Comparison of ENCODE assay signal across 8 mouse cellular contexts in the genomic region with DNA sequence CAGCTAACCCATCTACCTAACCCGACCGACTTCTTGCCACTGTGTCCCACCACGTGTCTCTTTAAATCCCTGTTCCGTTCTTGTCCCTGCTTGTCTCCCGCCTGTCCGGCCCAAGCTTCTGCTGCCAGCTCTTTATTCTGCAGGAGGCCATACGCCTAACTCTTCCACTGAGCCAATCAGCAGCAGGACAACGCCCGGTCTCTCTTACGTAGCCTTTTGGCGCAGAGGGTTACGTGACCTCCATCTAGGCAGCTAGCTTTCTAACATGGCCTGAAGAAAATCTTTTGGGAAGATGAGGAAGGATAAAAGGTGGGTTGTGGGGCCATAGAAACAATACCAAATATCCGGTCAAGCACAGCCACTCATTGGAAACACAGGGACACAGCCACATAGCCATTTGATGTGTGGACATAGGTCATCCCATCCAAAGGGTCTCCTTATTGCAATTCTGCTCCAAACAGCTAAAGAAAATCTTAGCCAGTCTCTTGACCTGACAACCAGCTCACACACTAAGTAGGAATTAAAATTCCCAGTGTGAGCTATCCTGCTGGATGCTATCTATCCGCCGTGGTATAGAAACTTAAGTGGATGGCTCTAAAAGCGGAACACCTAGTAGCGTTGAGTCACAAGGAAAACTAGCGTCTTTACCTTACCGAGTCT. TPM values are rescaled to one million over a fixed set of nuclear protein-coding genes. Genes with fewer than 3 reads are reported as not detected.
DNase-seq lines count a peak whose midpoint lies in the region; ATAC-seq and TF ChIP-seq lines count a peak whose summit lies in the region.

No protein-coding gene starts in this region.

- peak overlapping the region; percentile 99 for H3K27ac ChIP-seq in embryonic facial prominence, embryonic 15.5 days (replicated peaks)
- peak overlapping the region; percentile 99 for H3K27ac ChIP-seq in kidney, embryonic 14.5 days (ENCODE audit: low read depth, low read length)
- H3K27ac ChIP-seq in limb, embryonic 15.5 days, result peak overlapping the region; percentile 98
- peak overlapping the region; percentile 97 for H3K27ac ChIP-seq in midbrain, postnatal 0 days (ENCODE audit: low read depth, low read length)

- peak overlapping the region; percentile 65 for H3K4me2 ChIP-seq in embryonic facial prominence, embryonic 15.5 days (replicated peaks)
- peak overlapping the region; percentile 81 for H3K4me2 ChIP-seq in kidney, embryonic 14.5 days (replicated peaks; ENCODE audit: low read depth, low read length)
- H3K4me2 ChIP-seq in limb, embryonic 15.5 days, result peak overlapping the region; percentile 69
- H3K4me2 ChIP-seq in midbrain, postnatal 0 days (ENCODE audit: low read depth, low read length, poor library complexity, severe bottlenecking), result peak overlapping the region; percentile 77

- no peaks in the 10 kb centered on the region for H3K9me3 ChIP-seq in embryonic facial prominence, embryonic 15.5 days (replicated peaks)
- H3K9me3 ChIP-seq in kidney, embryonic 14.5 days (ENCODE audit: control insufficient read depth, low read length), result no peaks in the 10 kb centered on the region
- no peaks in the 10 kb centered on the region for H3K9me3 ChIP-seq in limb, embryonic 15.5 days
- H3K9me3 ChIP-seq in midbrain, postnatal 0 days (ENCODE audit: low read length), result no peaks in the 10 kb centered on the region

- no peak for TF ChIP-seq CTCF in midbrain, postnatal 0 days (IDR thresholded peaks at IDR 0.05)

- no peaks in the 10 kb centered on the region for H3K36me3 ChIP-seq in embryonic facial prominence, embryonic 15.5 days
- H3K36me3 ChIP-seq in kidney, embryonic 14.5 days (ENCODE audit: control insufficient read depth, insufficient read depth, low read length), result no peaks in the 10 kb centered on the region
- no peaks in the 10 kb centered on the region for H3K36me3 ChIP-seq in limb, embryonic 15.5 days
- no peaks in the 10 kb centered on the region for H3K36me3 ChIP-seq in midbrain, postnatal 0 days (ENCODE audit: insufficient read depth, low read length)
- no peaks in the 10 kb centered on the region for H3K36me3 ChIP-seq in splenic B cell, adult 2 months (ENCODE audit: control insufficient read depth, insufficient read depth, low read length, poor library complexity, severe bottlenecking)

- H3K4me3 ChIP-seq in embryonic facial prominence, embryonic 15.5 days (replicated peaks), result peak overlapping the region; percentile 68
- H3K4me3 ChIP-seq in kidney, embryonic 14.5 days (ENCODE audit: low read length), result peak overlapping the region; percentile 60
- peak overlapping the region; percentile 59 for H3K4me3 ChIP-seq in limb, embryonic 15.5 days
- peak overlapping the region; percentile 58 for H3K4me3 ChIP-seq in midbrain, postnatal 0 days (ENCODE audit: low read depth, low read length)

- peaks cover 21% of the 10 kb centered on the region for H3K4me1 ChIP-seq in embryonic facial prominence, embryonic 15.5 days
- peaks cover 21% of the 10 kb centered on the region; the same call in 1 of the 2 replicates for H3K4me1 ChIP-seq in kidney, embryonic 14.5 days (ENCODE audit: control insufficient read depth, insufficient read depth, low read length)
- peaks cover 22% of the 10 kb centered on the region for H3K4me1 ChIP-seq in limb, embryonic 15.5 days
- no peaks in the 10 kb centered on the region; the same call in none of the 2 replicates for H3K4me1 ChIP-seq in midbrain, postnatal 0 days (ENCODE audit: insufficient read depth, low read length)

- peak; percentile 86 for ATAC-seq in embryonic facial prominence, embryonic 15.5 days (ENCODE audit: insufficient number of reproducible peaks, low FRiP score, low TSS enrichment, low read depth)
- peak; percentile 86 for ATAC-seq in kidney, embryonic 14.5 days (ENCODE audit: low FRiP score, low TSS enrichment)
- ATAC-seq in limb, embryonic 15.5 days (ENCODE audit: insufficient number of reproducible peaks, low FRiP score, low TSS enrichment, low read depth), result peak; percentile 81
- peak; percentile 81 for ATAC-seq in midbrain, postnatal 0 days (ENCODE audit: low FRiP score)

- WGBS in embryonic facial prominence, embryonic 15.5 days, result under 1% methylated on average over 19 of the region's 19 CpGs
- 1% methylated on average over 19 of the region's 19 CpGs for WGBS in kidney, embryonic 14.5 days
- under 1% methylated on average over 19 of the region's 19 CpGs for WGBS in limb, embryonic 15.5 days
- 1% methylated on average over 19 of the region's 19 CpGs for WGBS in midbrain, postnatal 0 days

- H3K27me3 ChIP-seq in embryonic facial prominence, embryonic 15.5 days, result no peaks in the 10 kb centered on the region
- no peaks in the 10 kb centered on the region for H3K27me3 ChIP-seq in kidney, embryonic 14.5 days (ENCODE audit: control insufficient read depth, insufficient read depth, low read length)
- H3K27me3 ChIP-seq in limb, embryonic 15.5 days, result no peaks in the 10 kb centered on the region
- no peaks in the 10 kb centered on the region for H3K27me3 ChIP-seq in midbrain, postnatal 0 days (ENCODE audit: insufficient read depth, low read length)
- no peaks in the 10 kb centered on the region for H3K27me3 ChIP-seq in splenic B cell, adult 2 months (ENCODE audit: control insufficient read depth, insufficient read depth, low read length, poor library complexity, severe bottlenecking)

- peak; percentile 95 for DNase-seq in 416B (ENCODE audit: low read depth)
- DNase-seq in adrenal gland, postnatal 36 days, result peak; percentile 88 to 90
- peak; percentile 94 to 95 for DNase-seq in heart, adult 9 months (ENCODE audit: low spot score in 2 of 2)
- DNase-seq in midbrain, postnatal 0 days (ENCODE audit: low spot score), result peak; percentile 93
- peak; percentile 85 for DNase-seq in splenic B cell, adult 2 months (ENCODE audit: low read depth, low spot score)

- peak overlapping the region; percentile 74 for H3K9ac ChIP-seq in embryonic facial prominence, embryonic 15.5 days
- H3K9ac ChIP-seq in kidney, embryonic 14.5 days (ENCODE audit: low read depth, low read length), result peak overlapping the region; percentile 86
- H3K9ac ChIP-seq in limb, embryonic 15.5 days, result peak overlapping the region; percentile 73
- peak overlapping the region; percentile 83 for H3K9ac ChIP-seq in midbrain, postnatal 0 days (replicated peaks; ENCODE audit: low read length, poor library complexity, severe bottlenecking)

RNA-seq across cellular contexts. Expression of gene Hist2h4, which starts 0.8 kb away (rescaled TPM):
- 10 to 100 TPM; 25.0 to 26.7 TPM for total RNA-seq in adrenal gland, postnatal 36 days (2021)
- polyA plus RNA-seq in embryonic facial prominence, embryonic 15.5 days (2015; fragmentation: Nextera tagmentation; extraction: Ambion mirVana), result 8.7 and 11.5 TPM in 2 replicates
- 8.9 and 10.8 TPM in 2 replicates for polyA plus RNA-seq in kidney, embryonic 14.5 days (2014; fragmentation: Nextera tagmentation; extraction: Ambion mirVana)
- 3.9 and 11.4 TPM in 2 replicates for polyA plus RNA-seq in limb, embryonic 15.5 days (2015; fragmentation: Nextera tagmentation; extraction: Ambion mirVana)
- 109 and 118 TPM in 2 replicates for total RNA-seq in midbrain, postnatal 0 days (2014; rRNA removed)
- 5.3 and 6.1 TPM in 2 replicates for polyA plus RNA-seq in midbrain, postnatal 0 days (2015; fragmentation: Nextera tagmentation; extraction: Ambion mirVana)

RNA-seq across cellular contexts. Expression of gene Hist2h3b, which starts 6.1 kb away (rescaled TPM):
- total RNA-seq in adrenal gland, postnatal 36 days (2021), result 100 to 1,000 TPM in 1 of 2 experiments, 10 to 100 TPM in 1; 100.0 to 108 TPM
- polyA plus RNA-seq in embryonic facial prominence, embryonic 15.5 days (2015; fragmentation: Nextera tagmentation; extraction: Ambion mirVana), result 36.0 and 51.5 TPM in 2 replicates
- polyA plus RNA-seq in kidney, embryonic 14.5 days (2014; fragmentation: Nextera tagmentation; extraction: Ambion mirVana), result 72.6 and 85.9 TPM in 2 replicates
- 37.0 and 53.8 TPM in 2 replicates for polyA plus RNA-seq in limb, embryonic 15.5 days (2015; fragmentation: Nextera tagmentation; extraction: Ambion mirVana)
- total RNA-seq in midbrain, postnatal 0 days (2014; rRNA removed), result 684 and 1,135 TPM in 2 replicates
- 6.2 and 8.3 TPM in 2 replicates for polyA plus RNA-seq in midbrain, postnatal 0 days (2015; fragmentation: Nextera tagmentation; extraction: Ambion mirVana)

RNA-seq across cellular contexts. Expression of gene Hist2h2bb, which starts 7.2 kb away (rescaled TPM):
- total RNA-seq in adrenal gland, postnatal 36 days (2021), result 100 to 1,000 TPM; 103 to 116 TPM
- polyA plus RNA-seq in embryonic facial prominence, embryonic 15.5 days (2015; fragmentation: Nextera tagmentation; extraction: Ambion mirVana), result 7.0 and 8.6 TPM in 2 replicates
- 21.8 and 45.2 TPM in 2 replicates for polyA plus RNA-seq in kidney, embryonic 14.5 days (2014; fragmentation: Nextera tagmentation; extraction: Ambion mirVana)
- 5.2 and 10.7 TPM in 2 replicates for polyA plus RNA-seq in limb, embryonic 15.5 days (2015; fragmentation: Nextera tagmentation; extraction: Ambion mirVana)
- total RNA-seq in midbrain, postnatal 0 days (2014; rRNA removed), result 162 and 343 TPM in 2 replicates
- polyA plus RNA-seq in midbrain, postnatal 0 days (2015; fragmentation: Nextera tagmentation; extraction: Ambion mirVana), result 1.0 and 1.7 TPM in 2 replicates

RNA-seq across cellular contexts. Expression of gene Hist2h3c1, which starts 15.9 kb away (rescaled TPM):
- not detected for total RNA-seq in adrenal gland, postnatal 36 days (2021)
- 1.6 TPM in 1 of 2 replicates, not detected in the other for polyA plus RNA-seq in embryonic facial prominence, embryonic 15.5 days (2015; fragmentation: Nextera tagmentation; extraction: Ambion mirVana)
- polyA plus RNA-seq in kidney, embryonic 14.5 days (2014; fragmentation: Nextera tagmentation; extraction: Ambion mirVana), result 0.91 and 2.4 TPM in 2 replicates
- 0.13 and 0.60 TPM in 2 replicates for polyA plus RNA-seq in limb, embryonic 15.5 days (2015; fragmentation: Nextera tagmentation; extraction: Ambion mirVana)
- 2.8 TPM in 1 of 2 replicates, not detected in the other for total RNA-seq in midbrain, postnatal 0 days (2014; rRNA removed)
- polyA plus RNA-seq in midbrain, postnatal 0 days (2015; fragmentation: Nextera tagmentation; extraction: Ambion mirVana), result 0.11 and 0.32 TPM in 2 replicates

RNA-seq across cellular contexts. Expression of gene Hist2h2aa1, which starts 17.0 kb away (rescaled TPM):
- total RNA-seq in adrenal gland, postnatal 36 days (2021), result 10 to 100 TPM in 1 of 2 experiments, 1 to 10 TPM in 1; 2.9 to 13.5 TPM
- 25.9 and 30.4 TPM in 2 replicates for polyA plus RNA-seq in embryonic facial prominence, embryonic 15.5 days (2015; fragmentation: Nextera tagmentation; extraction: Ambion mirVana)
- 18.3 and 20.3 TPM in 2 replicates for polyA plus RNA-seq in kidney, embryonic 14.5 days (2014; fragmentation: Nextera tagmentation; extraction: Ambion mirVana)
- 21.8 and 24.8 TPM in 2 replicates for polyA plus RNA-seq in limb, embryonic 15.5 days (2015; fragmentation: Nextera tagmentation; extraction: Ambion mirVana)
- 786 and 1,113 TPM in 2 replicates for total RNA-seq in midbrain, postnatal 0 days (2014; rRNA removed)
- polyA plus RNA-seq in midbrain, postnatal 0 days (2015; fragmentation: Nextera tagmentation; extraction: Ambion mirVana), result 18.8 and 19.5 TPM in 2 replicates

Comparison
In these comparisons a context has a peak if more than half of its experiments do, and no peak if none do; other contexts are left out.
1. Peak in every context shown above with its lines: DNase-seq, ATAC-seq, H3K4me3 ChIP-seq and H3K27ac ChIP-seq.